Mouse (Mus musculus) spleen, adult 2 months (tissue): ENCODE measurements around the gene Sdad1.
"Not testable (repeated sequence)": the region's sequence is repeated elsewhere in the genome, so short reads cannot be mapped to it uniquely, and the experiment has no call there.

ENCODE experiments used
- CTCF ChIP-seq: fragments of 200-500 bp; IDR thresholded peaks from 2 replicates; pipeline ENCODE4 v1.5.1; 2011; ENCODE audit warnings: mild to moderate bottlenecking, inconsistent platforms; ENCODE audit not compliant: insufficient read depth, insufficient read length, insufficient replicate concordance; ENCODE audit errors: extremely low read depth
- POLR2A ChIP-seq: fragments of 200-500 bp; IDR thresholded peaks from 2 replicates; pipeline ENCODE4 v1.6.1; 2011; ENCODE audit warnings: low read depth, low read length, inconsistent platforms

- not testable (repeated sequence) for TF ChIP-seq CTCF, POLR2A
Observed at GRCm38 (mm10) chr5:92352716-92353115, 42.4 kb upstream of the Sdad1 start.
